Mouse (Mus musculus) lung, postnatal 36 days (tissue): ENCODE data around the gene Psma4.

Experiments
- DNase-seq: peaks from one replicate; pipeline ENCODE4 v3.0.0; 2022; ENCODE audit warnings: mixed read lengths

Psma4 gene

DNA sequence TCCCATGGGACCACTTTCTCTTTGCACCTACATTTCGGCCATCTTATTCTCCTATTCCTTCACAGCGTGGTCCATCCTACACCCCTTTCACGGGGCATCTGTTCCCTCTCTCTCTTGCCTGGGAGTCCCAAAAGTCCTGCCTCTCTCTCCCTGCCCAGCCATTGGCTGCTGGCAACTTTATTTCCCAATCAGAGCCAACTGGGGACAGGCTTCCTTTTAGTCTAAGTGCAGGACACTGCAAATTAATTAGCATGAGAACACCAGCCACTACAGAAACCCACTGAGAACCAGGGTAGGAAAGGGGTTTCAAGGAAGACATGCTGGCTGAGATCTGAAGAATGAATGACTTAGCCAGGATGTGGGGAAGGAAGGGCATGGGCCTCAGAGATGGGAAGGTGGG, 43.8 kb downstream of the Psma4 start:
- DNase-seq = no peak

GRCm38 (mm10) chr9:54995645-54996044, 45.1 kb downstream of the Psma4 start:
- no peak for DNase-seq

DNA sequence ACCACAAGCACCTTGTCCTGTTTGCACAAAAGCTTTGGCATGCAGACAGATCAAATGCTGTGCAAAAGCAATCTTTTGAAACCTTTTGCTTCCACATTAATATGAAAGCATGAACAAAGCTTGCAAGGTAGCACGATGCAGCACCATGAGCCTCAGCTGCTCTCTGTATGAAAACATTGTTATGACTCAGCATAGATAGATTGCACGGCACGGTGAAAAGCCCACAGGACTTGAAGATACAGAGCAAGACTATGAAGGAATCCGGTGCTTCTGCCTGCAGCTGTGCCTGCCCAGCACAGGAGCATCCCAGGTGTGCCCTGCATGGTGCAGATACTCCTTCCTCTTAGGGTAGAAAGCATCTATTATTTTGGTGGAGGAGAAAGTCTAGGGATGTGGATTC, 53.0 kb downstream of the Psma4 start:
- DNase-seq = no peak
